Mouse (Mus musculus) heart, postnatal 4 days (tissue): ENCODE measurements around the gene Fev. TPM values are rescaled to one million over a fixed set of nuclear protein-coding genes. Genes with fewer than 3 reads are reported as not detected.
A peak's percentile ranks its signal among the peaks of the same experiment; 100 is the strongest.

Experiments
- DNase-seq: peaks from one replicate; pipeline ENCODE4 v3.0.0; 2021
- total RNA-seq, 2 experiments: library from RNA; stranded (reverse); gene quantifications; 2 replicates each; pipeline ENCODE4 v1.2.3; 2021

The Fev gene
- not detected for total RNA-seq

GRCm38 (mm10) chr1:74885369-74886042 lies at the start of gene Fev:
Fev (minus strand) TSS chr1:74885419.
- DNase-seq: no peak

- DNase-seq: no peak
These were observed 42.5 kb upstream of the Fev start for GRCm38 (mm10) chr1:74927621-74928296.

GRCm38 (mm10) chr1:74926721-74927120 lies 41.5 kb upstream of the Fev start:
- DNase-seq: peak; percentile 61

GRCm38 (mm10) chr1:74924464-74924863 lies 39.2 kb upstream of the Fev start:
- DNase-seq: no peak

- DNase-seq: no peak
These were observed 30.5 kb upstream of the Fev start for GRCm38 (mm10) chr1:74915706-74916105.

- DNase-seq: no peak
These were observed 17.0 kb upstream of the Fev start for GRCm38 (mm10) chr1:74902191-74902590.

GRCm38 (mm10) chr1:74901686-74902085 lies 16.5 kb upstream of the Fev start:
- peak; percentile 65 for DNase-seq

- DNase-seq: no peak
These were observed 15.4 kb upstream of the Fev start for GRCm38 (mm10) chr1:74900341-74901285.

- no peak for DNase-seq
These were observed 13.6 kb upstream of the Fev start for GRCm38 (mm10) chr1:74898656-74899431.

- DNase-seq: no peak
These were observed 12.8 kb upstream of the Fev start for GRCm38 (mm10) chr1:74897976-74898375.

- peak; percentile 71 for DNase-seq
These were observed 9.7 kb upstream of the Fev start for GRCm38 (mm10) chr1:74894966-74895365.

GRCm38 (mm10) chr1:74893134-74893855 lies 8.1 kb upstream of the Fev start, which contains the start of gene Cryba2:
Cryba2 (minus strand) TSS chr1:74893143.
- DNase-seq: peak; percentile 62

GRCm38 (mm10) chr1:74892351-74893133 lies 7.3 kb upstream of the Fev start:
- no peak for DNase-seq

GRCm38 (mm10) chr1:74891513-74891912 lies 6.3 kb upstream of the Fev start:
- peak; percentile 70 for DNase-seq

GRCm38 (mm10) chr1:74884196-74885141 lies 750 bp downstream of the Fev start:
- DNase-seq: no peak

GRCm38 (mm10) chr1:74883441-74883840 lies 1.8 kb downstream of the Fev start:
- DNase-seq: no peak

- DNase-seq: no peak
These were observed 2.4 kb downstream of the Fev start for GRCm38 (mm10) chr1:74882828-74883227.

- no peak for DNase-seq
These were observed 3.0 kb downstream of the Fev start for GRCm38 (mm10) chr1:74882055-74882734.
